Mouse (Mus musculus) embryonic facial prominence, embryonic 14.5 days (tissue): ENCODE measurements around the gene Zfp786. TPM values are rescaled to one million over a fixed set of nuclear protein-coding genes. Genes with fewer than 3 reads are reported as not detected.
"Not testable (repeated sequence)": the region's sequence is repeated elsewhere in the genome, so short reads cannot be mapped to it uniquely, and the experiment has no call there.

Source experiments
- ATAC-seq: fragments of 200-750 bp; cut with Nextera tagmentation; 2 replicates; pipeline ENCODE4 v1.8.0; 2017; ENCODE audit warnings: low read depth, moderate number of reproducible peaks, moderate TSS enrichment
- DNase-seq: peaks from one replicate; pipeline ENCODE4 v3.0.0-alpha.2; 2015; ENCODE audit warnings: low spot score
- H3K27ac ChIP-seq: fragments of 300-500 bp; sonication (generic); replicated peaks from 2 replicates; pipeline ENCODE4 v1.5.1; 2014; ENCODE audit warnings: low read depth, mild to moderate bottlenecking, low read length, moderate library complexity
- H3K27me3 ChIP-seq: fragments of 300-500 bp; sonication (generic); replicated peaks from 2 replicates; pipeline ENCODE4 v1.6.1; 2014; ENCODE audit warnings: low read length; ENCODE audit not compliant: control insufficient read depth, insufficient read depth
- H3K36me3 ChIP-seq: fragments of 300-500 bp; sonication (generic); 2 replicates; pipeline ENCODE4 v1.6.1; 2014; ENCODE audit warnings: low read length, mixed read lengths; ENCODE audit not compliant: control insufficient read depth, insufficient read depth
- H3K4me1 ChIP-seq: fragments of 300-500 bp; sonication (generic); 2 replicates; pipeline ENCODE4 v1.6.1; 2014; ENCODE audit warnings: antibody characterized with exemption, low read length; ENCODE audit not compliant: control insufficient read depth, insufficient read depth
- H3K4me2 ChIP-seq: fragments of 300-500 bp; sonication (generic); 2 replicates; pipeline ENCODE4 v1.6.1; 2014; ENCODE audit warnings: low read depth, mild to moderate bottlenecking, low read length, moderate library complexity, mixed read lengths
- H3K4me3 ChIP-seq: fragments of 300-500 bp; sonication (generic); 2 replicates; pipeline ENCODE4 v1.5.1; 2014; ENCODE audit warnings: low read depth, mild to moderate bottlenecking, low read length
- H3K9ac ChIP-seq: fragments of 300-500 bp; sonication (generic); 2 replicates; pipeline ENCODE4 v1.6.1; 2014; ENCODE audit warnings: low read depth, mild to moderate bottlenecking, low read length, moderate library complexity, mixed read lengths
- H3K9me3 ChIP-seq: fragments of 300-500 bp; sonication (generic); 2 replicates; pipeline ENCODE4 v1.6.1; 2016; ENCODE audit warnings: low read length; ENCODE audit not compliant: control insufficient read depth
- WGBS: fragments of 180-500 bp; shearing (Covaris S2); extraction: QIAGEN DNeasy Blood & Tissue Kit; methylation state at CpG from one replicate; pipeline ENCODE4 v1.1.7; 2014; 5-methylcytosine and 5-hydroxymethylcytosine counted together
- microRNA counts: library from miRNA; unstranded; fragments of <30 nt; microRNA quantifications from one replicate; lab custom pipeline; 2017
- microRNA-seq: library from miRNA; unstranded; fragments of <30 nt; microRNA quantifications from one replicate; pipeline ENCODE4, GENCODE M21; 2016; ENCODE audit warnings: borderline number of aligned reads
- polyA plus RNA-seq: library from polyadenylated mRNA; unstranded; fragments of >200 nt; fragmentation: Nextera tagmentation; extraction: Ambion mirVana; gene quantifications from 2 replicates; pipeline ENCODE4 v1.2.1, GENCODE M21; 2014

The Zfp786 gene
- polyA plus RNA-seq, 1 experiment from 2014 or later = 1.9 TPM

- Histone ChIP-seq H3K27me3 (no peaks in the 10 kb centered on the region), H3K4me1 (peaks cover 2% of the 10 kb centered on the region; the same call in 1 of the 2 replicates), H3K9ac (peak overlapping the region; percentile 65), H3K27ac (peak overlapping the region; percentile 80), H3K4me3 (peak overlapping the region; percentile 54), H3K36me3 (no peaks in the 10 kb centered on the region), H3K9me3 (no peaks in the 10 kb centered on the region), H3K4me2 (peak overlapping the region; percentile 56)
- DNase-seq (peak; percentile 86), ATAC-seq (peak; percentile 58; the same call in 1 of the 2 replicates)
- under 1% methylated on average over 21 of the region's 21 CpGs for WGBS
These were observed 49.3 kb downstream of the Zfp786 start for GRCm38 (mm10) chr6:47781091-47781968.

- H3K4me2 ChIP-seq = peak overlapping the region; percentile 56
- H3K9ac ChIP-seq = peak overlapping the region; percentile 65; the same call in 1 of the 2 replicates
- H3K9me3 ChIP-seq = no peaks in the 10 kb centered on the region
- DNase-seq = peak; percentile 19
- no peaks in the 10 kb centered on the region for H3K27me3 ChIP-seq
- no peaks in the 10 kb centered on the region for H3K36me3 ChIP-seq
- WGBS = 14% methylated on average over 2 of the region's 2 CpGs
- no peak; the same call in 1 of the 2 replicates for ATAC-seq
- H3K4me3 ChIP-seq = peak overlapping the region; percentile 54
- H3K27ac ChIP-seq = peak overlapping the region; percentile 70; the same call in 1 of the 2 replicates
- peaks cover 2% of the 10 kb centered on the region; the same call in 1 of the 2 replicates for H3K4me1 ChIP-seq
These were observed 50.1 kb downstream of the Zfp786 start for GRCm38 (mm10) chr6:47780576-47781013.

- peak overlapping the region; percentile 18; the same call in 1 of the 2 replicates for H3K4me3 ChIP-seq
- H3K9me3 ChIP-seq, H3K36me3 ChIP-seq, H3K4me1 ChIP-seq, DNase-seq, ATAC-seq, H3K9ac ChIP-seq, H3K27me3 ChIP-seq, H3K27ac ChIP-seq: not testable (repeated sequence)
- WGBS = 56% methylated on average over 8 of the region's 19 CpGs
- peak overlapping the region; percentile 38 for H3K4me2 ChIP-seq
These were observed 58.9 kb downstream of the Zfp786 start for GRCm38 (mm10) chr6:47771760-47772159.

- not testable (repeated sequence) for DNase-seq
- 78% methylated on average over 12 of the region's 12 CpGs for WGBS
These were observed 59.6 kb downstream of the Zfp786 start for GRCm38 (mm10) chr6:47771113-47771512.

GRCm38 (mm10) chr6:47769861-47770260 lies 60.8 kb downstream of the Zfp786 start:
- WGBS = 77% methylated on average over 3 of the region's 4 CpGs
- not testable (repeated sequence) for H3K4me1 ChIP-seq, ATAC-seq, H3K9ac ChIP-seq, H3K36me3 ChIP-seq, H3K4me3 ChIP-seq, H3K27ac ChIP-seq, H3K27me3 ChIP-seq, DNase-seq, H3K9me3 ChIP-seq, H3K4me2 ChIP-seq

More at GRCm38 (mm10) chr6:47771113-47771512, 59.6 kb downstream of the Zfp786 start:
- not testable (repeated sequence) for H3K9ac ChIP-seq, H3K27ac ChIP-seq, H3K9me3 ChIP-seq, H3K4me3 ChIP-seq, H3K4me2 ChIP-seq, ATAC-seq, H3K36me3 ChIP-seq, H3K27me3 ChIP-seq, H3K4me1 ChIP-seq

MicroRNAs within 50 kb of the gene (microRNA counts, 519-probe panel; counts per million panel counts)
- 19.3 counts per million for microRNA mmu-miR-704 (lab: Ali Mortazavi, UCI)

Small RNAs within 50 kb of the gene (microRNA-seq; reads per million reads assigned to microRNA genes)
- gene Mir704 = not detected

Other genes starting within 250 kb of the Zfp786 start
- gene Ezh2, start 235.5 kb downstream of the Zfp786 start, polyA plus RNA-seq = 71.1 and 72.8 TPM in 2 replicates
- gene Pdia4, start 17.4 kb downstream of the Zfp786 start, polyA plus RNA-seq = 262 and 270 TPM in 2 replicates
- 8.0 and 8.1 TPM in 2 replicates for gene Zfp398, start 4.8 kb upstream of the Zfp786 start, polyA plus RNA-seq
- 13.6 and 15.7 TPM in 2 replicates for gene Zfp282, start 46.3 kb upstream of the Zfp786 start, polyA plus RNA-seq
- 12.5 and 13.6 TPM in 2 replicates for gene Zfp212, start 89.6 kb upstream of the Zfp786 start, polyA plus RNA-seq
- gene Zfp956, start 122.5 kb upstream of the Zfp786 start, polyA plus RNA-seq = 9.4 and 11.4 TPM in 2 replicates
- 7.5 and 9.1 TPM in 2 replicates for gene Zfp777, start 218.0 kb upstream of the Zfp786 start, polyA plus RNA-seq